Mouse (Mus musculus) heart, embryonic 13.5 days (tissue): ENCODE results near the gene Ppp2r5b. TPM values are rescaled to one million over a fixed set of nuclear protein-coding genes. Genes with fewer than 3 reads are reported as not detected.

Experiments
- ATAC-seq: fragments of 200-750 bp; cut with Nextera tagmentation; 2 replicates; pipeline ENCODE4 v1.8.0; 2017; ENCODE audit warnings: moderate TSS enrichment; ENCODE audit not compliant: insufficient number of reproducible peaks, low FRiP score, low TSS enrichment; ENCODE audit errors: extremely low read depth
- H3K27ac ChIP-seq: fragments of 300-500 bp; sonication (generic); replicated peaks from 2 replicates; pipeline ENCODE4 v1.5.1; 2015; ENCODE audit warnings: moderate library complexity, mild to moderate bottlenecking, inconsistent platforms
- H3K27me3 ChIP-seq: fragments of 300-500 bp; sonication (generic); replicated peaks from 2 replicates; pipeline ENCODE4 v1.6.1; 2015; ENCODE audit warnings: mild to moderate bottlenecking, inconsistent platforms
- H3K36me3 ChIP-seq: fragments of 300-500 bp; sonication (generic); 2 replicates; pipeline ENCODE4 v1.6.1; 2015; ENCODE audit warnings: mild to moderate bottlenecking, inconsistent platforms
- H3K4me1 ChIP-seq: fragments of 300-500 bp; sonication (generic); 2 replicates; pipeline ENCODE4 v1.6.1; 2015; ENCODE audit warnings: inconsistent platforms
- H3K4me2 ChIP-seq: fragments of 300-500 bp; sonication (generic); 2 replicates; pipeline ENCODE4 v1.6.1; 2015; ENCODE audit warnings: inconsistent platforms, mild to moderate bottlenecking, moderate library complexity
- H3K4me3 ChIP-seq: fragments of 300-500 bp; sonication (generic); 2 replicates; pipeline ENCODE4 v1.5.1; 2015; ENCODE audit warnings: moderate library complexity, mild to moderate bottlenecking, inconsistent platforms
- H3K9ac ChIP-seq: fragments of 300-500 bp; sonication (generic); 2 replicates; pipeline ENCODE4 v1.6.1; 2015; ENCODE audit warnings: inconsistent platforms, mild to moderate bottlenecking, moderate library complexity
- H3K9me3 ChIP-seq: fragments of 300-500 bp; sonication (generic); 2 replicates; pipeline ENCODE4 v1.6.1; 2016; ENCODE audit warnings: inconsistent platforms
- WGBS: fragments of 180-500 bp; shearing (Covaris S2); methylation state at CpG from one replicate; pipeline ENCODE4 v1.1.7; 2015; ENCODE audit warnings: mixed read lengths; 5-methylcytosine and 5-hydroxymethylcytosine counted together
- polyA plus RNA-seq: library from polyadenylated mRNA; unstranded; fragments of >200 nt; fragmentation: Nextera tagmentation; extraction: Ambion mirVana; gene quantifications from 2 replicates; pipeline ENCODE4 v1.2.1, GENCODE M21; 2015

The Ppp2r5b gene
- polyA plus RNA-seq, 1 experiment from 2014 or later: 20.7 TPM

DNA sequence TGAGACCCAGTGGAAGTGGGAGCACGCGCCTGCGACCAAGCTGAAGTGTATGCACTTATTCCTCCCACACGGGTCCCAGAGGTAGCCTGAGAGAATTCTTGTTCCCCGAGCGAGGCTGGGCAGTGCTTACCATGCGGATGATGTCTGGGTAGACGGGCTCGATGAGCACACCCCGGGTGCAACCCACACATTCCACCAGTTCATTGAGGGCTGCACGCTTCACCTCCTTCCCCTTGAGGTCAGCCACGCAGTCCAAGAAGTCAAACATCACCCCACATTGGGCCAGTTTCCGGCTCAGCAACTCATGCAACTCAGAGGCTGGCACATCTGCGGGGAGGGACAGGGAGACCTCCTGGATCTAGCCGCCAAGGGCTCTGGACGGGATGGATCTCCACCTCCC is 2.0 kb downstream of the Ppp2r5b start:
- H3K36me3 ChIP-seq: peaks cover 50% of the 10 kb centered on the region
- 86% methylated on average over 16 of the region's 16 CpGs for WGBS
- H3K4me2 ChIP-seq: peak overlapping the region; percentile 88; the same call in 1 of the 2 replicates
- no peaks in the 10 kb centered on the region for H3K27me3 ChIP-seq
- ATAC-seq: no peak
- H3K9ac ChIP-seq: peak overlapping the region; percentile 94
- no peak overlapping the region; the same call in 1 of the 2 replicates for H3K4me3 ChIP-seq
- no peak overlapping the region for H3K27ac ChIP-seq
- peaks cover 25% of the 10 kb centered on the region for H3K4me1 ChIP-seq
- H3K9me3 ChIP-seq: no peaks in the 10 kb centered on the region

DNA sequence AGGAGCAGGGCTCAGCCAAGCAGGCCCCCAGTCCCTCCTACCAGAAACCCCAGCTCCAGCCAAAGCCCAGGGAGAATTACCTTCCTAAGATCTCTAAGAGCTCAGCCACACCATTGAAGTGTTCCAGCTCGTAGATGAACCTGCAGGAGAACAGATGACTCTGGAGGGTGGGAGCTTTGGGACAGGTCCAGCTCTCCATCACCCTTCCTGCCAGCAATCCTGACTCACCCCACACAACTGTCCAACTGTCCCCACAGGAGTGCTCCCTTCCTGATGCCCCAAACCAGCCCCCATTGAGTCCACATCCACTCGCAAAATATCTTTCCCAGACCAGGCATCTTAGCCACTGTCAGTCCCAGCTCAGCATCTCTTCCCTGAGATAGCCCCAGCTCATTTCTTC is 4.6 kb downstream of the Ppp2r5b start:
- H3K9me3 ChIP-seq: no peaks in the 10 kb centered on the region
- ATAC-seq: no peak
- peaks cover 71% of the 10 kb centered on the region for H3K36me3 ChIP-seq
- WGBS: 80% methylated on average over 2 of the region's 2 CpGs
- H3K27me3 ChIP-seq: no peaks in the 10 kb centered on the region
- H3K4me3 ChIP-seq: no peak overlapping the region
- no peak overlapping the region for H3K27ac ChIP-seq
- H3K4me2 ChIP-seq: no peak overlapping the region
- no peak overlapping the region for H3K9ac ChIP-seq
- peaks cover 19% of the 10 kb centered on the region for H3K4me1 ChIP-seq

DNA sequence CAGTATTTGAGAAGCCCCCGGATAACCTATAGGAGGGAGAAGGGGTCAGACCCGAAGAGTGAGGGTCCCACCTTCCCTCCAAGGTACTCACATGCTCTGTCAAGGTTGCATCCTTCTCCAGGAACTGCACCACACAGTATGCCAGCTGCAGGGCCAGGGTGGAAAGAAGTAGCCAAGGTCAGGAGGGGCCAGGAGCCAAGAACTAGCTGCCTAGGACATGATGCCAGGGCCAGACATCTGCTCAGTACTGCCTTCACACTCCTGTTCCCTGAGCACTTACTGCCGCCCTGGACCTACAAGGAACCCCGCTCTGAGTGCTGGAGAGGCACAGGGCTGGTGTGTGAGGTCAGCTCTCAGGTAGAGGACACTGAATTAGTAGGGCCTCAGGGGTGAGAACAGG is 5.3 kb downstream of the Ppp2r5b start:
- peaks cover 19% of the 10 kb centered on the region for H3K4me1 ChIP-seq
- H3K4me2 ChIP-seq: no peak overlapping the region
- H3K27me3 ChIP-seq: no peaks in the 10 kb centered on the region
- no peaks in the 10 kb centered on the region for H3K9me3 ChIP-seq
- no peak for ATAC-seq
- no peak overlapping the region for H3K9ac ChIP-seq
- no peak overlapping the region for H3K4me3 ChIP-seq
- WGBS: 85% methylated on average over 4 of the region's 4 CpGs
- H3K27ac ChIP-seq: no peak overlapping the region
- H3K36me3 ChIP-seq: peaks cover 71% of the 10 kb centered on the region

DNA sequence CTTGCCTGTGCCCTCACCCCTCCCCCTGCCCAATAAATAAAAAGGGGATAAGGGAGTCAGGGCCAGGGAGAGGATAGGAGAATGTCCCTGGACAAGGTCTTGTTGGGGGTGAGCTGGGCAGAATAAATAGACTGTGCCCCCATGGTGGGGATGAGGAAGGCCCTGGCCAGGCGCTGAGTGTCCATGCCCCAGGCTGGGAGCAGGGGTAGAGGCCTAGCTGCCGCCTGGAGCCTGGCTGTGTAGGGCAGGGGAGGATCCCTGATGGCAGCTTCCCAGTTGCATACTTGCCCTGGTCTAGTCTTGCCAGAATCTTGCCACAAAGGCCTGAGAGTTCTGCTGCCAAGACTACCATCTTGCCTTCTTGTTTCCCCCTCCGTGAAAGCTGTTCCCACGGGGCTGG is 7.8 kb downstream of the Ppp2r5b start:
- WGBS: 79% methylated on average over 4 of the region's 4 CpGs

DNA sequence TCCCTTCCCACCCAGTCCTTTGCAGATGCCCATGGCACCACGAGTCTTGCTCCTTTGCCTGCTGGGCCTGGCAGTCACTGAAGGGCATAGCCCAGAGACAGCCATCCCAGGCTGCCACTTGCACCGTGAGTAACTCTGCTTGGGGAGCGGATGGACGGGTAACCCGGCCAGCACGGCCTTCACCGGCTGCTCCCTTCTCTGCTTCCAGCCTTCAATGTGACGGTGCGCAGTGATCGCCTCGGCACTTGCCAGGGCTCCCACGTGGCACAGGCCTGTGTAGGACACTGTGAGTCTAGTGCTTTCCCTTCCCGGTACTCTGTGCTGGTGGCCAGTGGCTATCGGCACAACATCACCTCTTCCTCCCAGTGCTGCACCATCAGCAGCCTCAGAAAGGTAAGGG is 8.9 kb downstream of the Ppp2r5b start:
- ATAC-seq: no peak
- no peak overlapping the region for H3K4me2 ChIP-seq
- H3K27me3 ChIP-seq: no peaks in the 10 kb centered on the region
- no peaks in the 10 kb centered on the region for H3K4me1 ChIP-seq
- no peak overlapping the region for H3K27ac ChIP-seq
- H3K4me3 ChIP-seq: no peak overlapping the region
- no peaks in the 10 kb centered on the region for H3K9me3 ChIP-seq
- peaks cover 52% of the 10 kb centered on the region for H3K36me3 ChIP-seq
- WGBS: 82% methylated on average over 14 of the region's 14 CpGs
- no peak overlapping the region for H3K9ac ChIP-seq

More for the DNA sequence above, 7.8 kb downstream of the Ppp2r5b start:
- no peak overlapping the region for H3K9ac ChIP-seq
- no peaks in the 10 kb centered on the region for H3K27me3 ChIP-seq
- H3K4me1 ChIP-seq: no peaks in the 10 kb centered on the region
- no peak overlapping the region for H3K4me3 ChIP-seq
- no peak for ATAC-seq
- no peaks in the 10 kb centered on the region for H3K9me3 ChIP-seq
- peaks cover 62% of the 10 kb centered on the region for H3K36me3 ChIP-seq
- no peak overlapping the region for H3K4me2 ChIP-seq
- H3K27ac ChIP-seq: no peak overlapping the region

DNA sequence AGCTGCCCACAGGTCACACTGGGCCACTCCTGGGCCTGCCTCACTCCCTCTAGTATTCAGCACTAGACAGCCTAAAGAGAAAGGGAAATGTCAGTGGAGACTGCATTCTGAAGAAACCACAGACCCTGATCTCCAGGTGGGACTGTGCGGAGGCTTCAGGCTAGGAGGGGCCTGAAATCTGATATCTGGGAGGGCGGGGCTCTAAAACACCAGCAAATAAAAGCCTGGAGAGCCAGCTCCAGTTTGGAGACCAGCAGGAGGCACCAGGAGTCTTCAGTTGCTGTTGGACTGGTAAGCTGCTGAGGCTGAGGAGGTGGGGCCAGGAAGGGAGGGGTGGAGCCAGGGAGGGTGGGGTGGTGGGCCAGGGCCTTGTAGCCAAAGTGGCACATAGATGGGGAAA is 9.5 kb downstream of the Ppp2r5b start, which contains the start of gene Gpha2:
Gene Gpha2, plus strand, starts transcription at position 246 of the 400 bp plus-strand sequence.
- H3K4me1 ChIP-seq: no peaks in the 10 kb centered on the region
- H3K9ac ChIP-seq: no peak within 1 kb of the TSS
- no peak for ATAC-seq
- H3K36me3 ChIP-seq: peaks cover 46% of the 10 kb centered on the region
- H3K4me3 ChIP-seq: no peak within 1 kb of the TSS
- 28% methylated on average over 2 of the region's 2 CpGs for WGBS
- no peaks in the 10 kb centered on the region for H3K27me3 ChIP-seq
- H3K27ac ChIP-seq: no peak within 1 kb of the TSS
- no peak within 1 kb of the TSS for H3K4me2 ChIP-seq
- H3K9me3 ChIP-seq: no peaks in the 10 kb centered on the region

DNA sequence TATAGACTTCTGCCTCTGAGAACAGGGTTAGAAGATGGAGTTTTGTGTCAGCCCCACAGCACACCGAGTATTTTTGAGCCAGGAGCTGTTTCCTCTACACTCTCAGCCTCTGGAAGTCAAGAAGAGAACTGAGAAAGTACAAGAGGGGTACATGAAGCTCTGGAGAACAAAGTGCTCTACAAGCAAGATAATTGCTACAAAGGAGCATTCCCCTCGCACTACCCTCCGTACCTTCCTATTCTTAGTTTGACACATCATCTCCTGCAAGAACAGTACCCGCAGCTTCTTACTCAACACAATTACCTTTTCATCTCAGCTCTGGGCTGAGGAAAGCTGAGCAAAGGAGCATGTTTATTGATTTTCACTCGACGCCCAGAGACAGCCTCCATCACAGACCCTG is 17.1 kb downstream of the Ppp2r5b start:
- Histone ChIP-seq H3K4me1 (0 out of 2 replicates have a peak, but pooled peaks cover 6% of the 10 kb centered on the region), H3K36me3 (no peaks in the 10 kb centered on the region), H3K27ac (no peak overlapping the region), H3K9me3 (no peaks in the 10 kb centered on the region), H3K4me3 (no peak overlapping the region), H3K27me3 (peaks cover 3% of the 10 kb centered on the region; the same call in 1 of the 2 replicates), H3K4me2 (no peak overlapping the region), H3K9ac (no peak overlapping the region)
- ATAC-seq: no peak
- WGBS: 58% methylated on average over 6 of the region's 6 CpGs

DNA sequence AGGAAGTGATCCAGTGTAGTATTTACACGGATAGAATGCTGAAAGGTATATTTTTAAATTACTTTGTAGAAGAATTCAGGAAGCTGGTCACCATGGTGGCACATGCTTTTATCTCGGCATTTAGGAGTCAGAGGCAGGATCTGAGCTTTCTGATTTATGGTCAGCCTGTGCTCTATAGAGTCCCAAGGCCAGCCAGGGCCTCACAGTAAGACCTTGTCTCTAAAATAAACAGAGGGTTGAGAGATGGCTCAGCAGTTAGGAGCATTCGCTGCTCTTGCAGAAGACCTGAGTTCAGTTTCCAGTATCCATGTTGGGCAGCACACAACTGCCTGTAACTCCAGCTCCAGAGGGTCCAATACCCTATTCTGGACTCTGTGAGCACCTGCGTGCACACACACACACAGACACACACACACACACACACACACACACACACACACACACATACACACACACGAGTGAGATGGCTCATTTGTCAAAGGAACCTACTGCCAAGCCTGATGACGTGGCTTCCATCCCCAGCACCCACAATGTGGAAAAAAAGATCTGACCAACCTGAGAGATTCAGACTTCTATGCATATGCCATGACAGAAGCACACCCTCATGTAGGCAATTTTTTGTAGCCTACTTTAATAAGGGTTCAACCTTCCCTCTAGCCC is 19.5 kb downstream of the Ppp2r5b start:
- Histone ChIP-seq H3K4me1 (0 out of 2 replicates have a peak, but pooled peaks cover 6% of the 10 kb centered on the region), H3K27ac (no peak overlapping the region), H3K36me3 (no peaks in the 10 kb centered on the region), H3K4me3 (no peak overlapping the region), H3K27me3 (peaks cover 7% of the 10 kb centered on the region; the same call in 1 of the 2 replicates), H3K9ac (no peak overlapping the region), H3K4me2 (no peak overlapping the region), H3K9me3 (no peaks in the 10 kb centered on the region)
- 63% methylated on average over 6 of the region's 6 CpGs for WGBS
- ATAC-seq: no peak

DNA sequence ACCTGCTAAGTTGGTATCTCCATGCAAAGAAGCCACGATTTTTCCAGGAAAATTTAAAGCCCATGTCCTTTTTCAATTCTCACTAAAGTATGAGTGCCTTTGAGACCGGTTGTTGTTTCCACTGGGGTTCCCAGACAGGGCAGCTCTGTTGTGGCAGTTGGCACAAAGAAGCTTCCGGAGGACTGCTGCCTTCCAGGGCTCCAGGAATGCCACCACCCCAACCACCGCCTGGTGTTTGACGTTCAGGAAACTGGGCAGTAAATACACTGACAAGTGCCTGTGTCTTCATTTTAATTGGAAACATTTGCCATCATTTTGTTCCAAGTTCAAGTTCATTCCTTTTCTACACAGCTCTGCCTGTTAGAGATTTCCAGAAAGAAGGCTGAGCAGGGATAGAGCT is 29.0 kb downstream of the Ppp2r5b start:
- Histone ChIP-seq H3K9ac (no peak overlapping the region), H3K36me3 (no peaks in the 10 kb centered on the region), H3K4me1 (no peaks in the 10 kb centered on the region), H3K27me3 (no peaks in the 10 kb centered on the region), H3K9me3 (no peaks in the 10 kb centered on the region), H3K4me2 (no peak overlapping the region), H3K4me3 (no peak overlapping the region), H3K27ac (no peak overlapping the region)
- WGBS: 69% methylated on average over 5 of the region's 5 CpGs
- no peak for ATAC-seq

DNA sequence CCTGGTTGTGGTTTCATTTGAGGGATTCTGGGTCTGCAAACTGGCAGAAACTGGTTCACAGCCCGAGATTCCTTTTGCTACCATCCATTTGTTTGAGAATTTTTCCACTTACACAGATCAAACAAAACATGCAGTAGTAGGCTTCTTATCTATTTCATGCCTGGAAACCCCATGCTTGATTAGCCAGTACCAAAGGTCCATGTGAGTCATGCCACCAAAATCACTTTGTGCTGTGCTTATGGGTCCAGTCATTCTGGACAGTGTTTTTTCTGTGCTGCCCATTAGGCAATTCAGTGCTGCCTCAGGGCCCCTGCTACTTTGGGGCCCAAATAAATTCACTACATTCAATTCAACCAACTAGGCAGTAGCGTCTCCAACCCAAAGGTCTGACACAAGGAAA is 31.4 kb downstream of the Ppp2r5b start:
- Histone ChIP-seq H3K36me3 (no peaks in the 10 kb centered on the region), H3K27me3 (no peaks in the 10 kb centered on the region), H3K9ac (no peak overlapping the region), H3K4me2 (no peak overlapping the region), H3K4me1 (no peaks in the 10 kb centered on the region), H3K27ac (no peak overlapping the region), H3K9me3 (no peaks in the 10 kb centered on the region), H3K4me3 (no peak overlapping the region)
- ATAC-seq: no peak
- 57% methylated on average over 2 of the region's 2 CpGs for WGBS

DNA sequence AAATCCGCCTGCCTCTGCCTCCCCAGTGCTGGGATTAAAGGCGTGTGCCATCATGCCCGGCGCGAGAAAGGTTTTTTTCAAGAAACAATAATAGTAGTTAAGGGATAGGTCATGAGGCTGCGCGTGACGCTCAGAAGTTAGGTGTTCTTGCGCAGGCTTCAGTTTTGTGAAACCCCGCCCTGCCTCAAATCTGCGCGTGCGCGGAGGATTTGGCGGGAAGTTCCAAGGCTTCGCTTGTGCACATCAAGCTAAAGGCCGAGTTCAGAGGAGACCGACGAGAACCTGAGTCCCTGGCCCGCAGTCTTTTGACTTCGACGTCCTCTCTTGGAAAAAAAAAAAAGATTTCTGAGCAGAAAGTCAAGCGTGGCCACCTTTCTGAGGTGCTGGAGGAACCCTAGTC is 51.5 kb downstream of the Ppp2r5b start, which contains the start of gene Majin:
Gene Majin, plus strand, starts transcription at position 258 of the 400 bp plus-strand sequence.
- H3K4me1 ChIP-seq: no peaks in the 10 kb centered on the region

DNA sequence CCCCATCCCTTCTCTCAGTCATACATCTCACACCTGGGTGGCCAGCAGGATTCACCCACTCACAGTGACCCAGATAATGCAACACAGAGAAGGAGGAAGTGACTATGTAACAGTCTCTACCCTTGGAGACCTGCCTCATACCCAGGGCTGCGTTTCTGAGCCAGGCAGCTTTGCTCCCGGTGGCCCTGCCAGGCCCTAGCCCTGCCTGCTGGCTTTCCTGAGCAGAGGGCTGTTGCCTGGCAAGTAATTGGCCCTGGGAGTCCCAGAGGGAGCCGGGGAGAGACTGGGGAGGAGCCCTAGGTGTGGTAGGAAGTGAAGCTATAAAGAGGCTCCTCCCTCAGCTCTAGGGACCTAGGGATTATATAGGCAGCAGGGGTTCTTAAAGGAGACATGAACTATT is 53.1 kb downstream of the Ppp2r5b start:
- 15% methylated on average over 3 of the region's 3 CpGs for WGBS

More for the DNA sequence above, 51.5 kb downstream of the Ppp2r5b start, which contains the start of gene Majin:
- H3K9me3 ChIP-seq: no peaks in the 10 kb centered on the region
- no peak for ATAC-seq
- 76% methylated on average over 23 of the region's 23 CpGs for WGBS
- no peaks in the 10 kb centered on the region for H3K36me3 ChIP-seq
- no peak within 1 kb of the TSS for H3K4me3 ChIP-seq
- H3K4me2 ChIP-seq: no peak within 1 kb of the TSS
- peaks cover 15% of the 10 kb centered on the region; the same call in 1 of the 2 replicates for H3K27me3 ChIP-seq
- H3K27ac ChIP-seq: no peak within 1 kb of the TSS
- H3K9ac ChIP-seq: no peak within 1 kb of the TSS

More for the DNA sequence above, 53.1 kb downstream of the Ppp2r5b start:
- no peak overlapping the region for H3K9ac ChIP-seq
- H3K4me2 ChIP-seq: no peak overlapping the region
- no peak overlapping the region for H3K27ac ChIP-seq
- no peaks in the 10 kb centered on the region for H3K9me3 ChIP-seq
- H3K4me1 ChIP-seq: no peaks in the 10 kb centered on the region
- H3K36me3 ChIP-seq: no peaks in the 10 kb centered on the region
- no peak overlapping the region for H3K4me3 ChIP-seq
- peaks cover 15% of the 10 kb centered on the region; the same call in 1 of the 2 replicates for H3K27me3 ChIP-seq
- ATAC-seq: no peak
